Mouse (Mus musculus) thymus, postnatal 36 days (tissue): ENCODE measurements around the gene Amigo2.

Experiments used
- DNase-seq, 2 experiments: peaks; one replicate each; pipeline ENCODE4 v3.0.0; 2022; ENCODE audit warnings: mixed read lengths in 2 of 2

The Amigo2 gene

DNA sequence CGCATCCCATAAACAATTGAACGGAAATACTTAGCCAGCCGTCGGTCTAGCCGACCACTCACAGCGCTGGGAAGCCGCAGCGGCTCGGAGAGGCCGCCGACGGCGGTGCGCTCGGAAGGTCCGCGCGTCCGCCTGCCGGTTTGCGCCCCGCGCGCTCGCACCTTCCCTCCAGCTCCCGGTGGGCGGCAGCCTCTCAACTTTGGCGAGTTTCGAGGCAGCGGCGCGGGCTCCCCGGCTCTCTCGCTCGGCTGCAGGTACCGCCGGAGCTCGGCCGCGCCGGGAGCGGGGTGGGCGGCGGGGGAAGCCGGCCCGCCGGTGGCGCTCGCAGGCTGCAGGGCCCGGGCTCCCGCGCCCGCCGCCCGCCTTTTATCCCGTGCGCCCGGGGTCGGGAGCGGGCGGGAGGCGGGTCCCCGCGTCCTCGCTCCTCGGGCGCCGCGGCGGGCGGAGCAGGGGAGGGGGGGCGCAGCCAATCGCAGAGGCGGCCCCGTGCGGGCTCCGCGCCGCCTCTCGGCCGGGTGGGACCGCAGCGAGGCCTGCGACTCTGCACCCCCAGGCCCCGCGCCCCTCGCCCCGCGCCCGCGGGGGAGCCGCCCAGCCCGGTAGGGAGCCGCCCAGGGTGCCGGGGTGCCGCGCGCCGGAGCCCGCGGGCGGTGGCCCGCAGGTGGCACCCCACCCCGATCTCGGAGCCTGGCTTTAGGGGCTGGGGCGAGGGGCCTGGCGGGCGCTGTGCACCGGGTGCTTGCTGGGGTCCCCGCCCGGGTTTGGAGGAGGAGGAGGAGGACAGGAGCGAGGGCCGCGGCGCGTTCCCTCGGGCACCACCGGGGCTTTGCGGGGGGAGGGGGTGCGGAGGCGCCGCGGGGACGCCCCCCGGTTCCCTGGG lies at the start of gene Amigo2, which contains the start of gene Pced1b:
Gene Amigo2, minus strand, starts transcription at position 377 of the 880 bp plus-strand sequence.
Gene Pced1b, plus strand, starts transcription at position 197 of the 880 bp plus-strand sequence.
- DNase-seq: peak; percentile 63 to 70

DNA sequence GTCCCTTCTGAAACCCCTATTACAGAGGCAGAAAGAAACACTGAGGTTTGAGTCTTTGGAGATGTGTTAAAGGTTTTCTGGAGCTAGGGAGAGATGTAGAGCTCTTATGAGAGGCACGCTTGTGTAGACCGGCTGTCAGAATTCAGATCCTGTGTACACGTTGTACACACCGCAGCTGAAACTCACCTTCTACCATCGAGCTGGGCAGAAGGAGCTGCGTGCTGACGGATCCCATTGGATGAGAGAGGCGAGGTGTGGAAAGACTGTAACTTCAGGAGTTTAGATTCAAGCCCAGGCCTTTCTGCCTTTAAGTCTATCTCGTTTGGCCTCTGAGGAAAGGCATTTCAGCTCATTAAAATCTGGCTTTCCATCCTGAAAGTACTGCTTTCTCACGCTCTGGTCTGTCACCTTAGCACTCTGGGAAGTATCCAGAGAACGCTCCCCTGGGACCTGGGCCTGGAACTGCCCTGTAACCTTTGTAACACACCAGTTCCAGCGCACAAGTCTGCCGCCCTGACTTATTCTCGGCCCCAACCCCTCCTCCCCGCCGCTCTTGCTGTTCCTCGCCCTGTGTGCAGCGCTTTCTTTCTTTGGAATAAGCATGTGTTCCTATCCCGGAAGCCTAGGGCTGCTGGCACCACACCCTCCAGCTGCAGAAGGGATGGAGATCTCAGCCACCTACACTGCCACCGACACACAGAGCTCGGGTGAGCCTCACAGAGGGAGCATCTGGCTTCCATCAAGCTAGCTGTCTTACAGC lies 44.4 kb upstream of the Amigo2 start:
- no peak for DNase-seq

DNA sequence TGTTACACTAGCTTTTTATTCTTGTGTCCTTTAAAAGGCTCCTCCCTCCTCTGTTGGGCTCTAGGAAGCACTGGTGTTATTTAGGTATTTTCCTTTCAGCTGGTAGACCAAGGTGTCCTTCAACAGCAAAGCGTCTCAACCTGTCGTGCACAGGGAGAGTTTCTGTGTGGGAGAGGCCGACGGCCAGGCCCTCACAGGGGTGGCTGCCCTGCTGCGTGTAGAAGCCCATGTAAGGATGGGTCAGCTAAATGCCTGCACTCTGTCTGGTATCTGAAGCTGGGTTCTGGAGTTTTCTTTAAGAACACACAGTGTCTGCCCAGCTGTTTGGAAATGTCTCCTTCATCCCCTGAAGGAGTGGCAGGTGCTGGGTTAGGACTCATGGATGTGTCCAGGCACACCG lies 43.3 kb upstream of the Amigo2 start:
- no peak for DNase-seq

DNA sequence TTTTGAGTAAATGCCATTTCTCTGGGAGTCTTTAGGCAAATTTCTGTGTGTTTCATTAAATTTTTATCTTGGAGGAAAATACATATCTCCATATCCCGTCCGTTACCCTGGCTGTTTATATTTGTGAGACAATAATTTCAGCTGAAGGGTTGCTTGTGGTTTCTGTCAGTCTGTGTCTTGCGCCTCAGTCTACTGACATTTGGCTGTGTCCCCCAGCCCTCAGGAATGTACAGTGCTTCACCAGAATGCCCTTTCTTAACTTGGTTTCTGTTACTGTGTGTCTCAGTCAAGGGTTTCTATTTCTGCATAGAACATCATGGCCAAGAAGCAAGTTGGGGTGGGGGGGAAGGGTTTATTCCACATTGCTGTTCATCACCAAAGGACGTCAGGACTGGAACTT lies 42.1 kb upstream of the Amigo2 start:
- no peak for DNase-seq

DNA sequence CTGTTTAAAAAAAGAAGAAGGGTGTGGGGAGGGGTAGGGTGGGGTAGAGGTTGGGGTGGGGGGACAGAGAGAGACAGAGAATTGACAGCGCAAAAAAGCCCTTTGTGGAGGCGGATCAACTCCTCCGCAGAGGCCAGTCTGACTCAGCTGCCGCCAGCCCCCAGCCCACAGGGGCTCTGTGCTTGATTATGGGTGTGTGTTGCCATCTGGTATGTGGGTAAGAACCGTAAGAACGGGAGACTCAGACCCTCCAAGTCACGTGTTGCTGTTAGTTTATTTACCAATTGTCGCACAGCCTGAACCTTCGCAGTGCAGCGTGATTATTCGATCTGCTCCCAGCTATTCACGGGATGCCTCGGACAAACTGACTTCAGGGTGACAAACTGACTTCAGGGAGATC lies 41.6 kb upstream of the Amigo2 start:
- no peak for DNase-seq

DNA sequence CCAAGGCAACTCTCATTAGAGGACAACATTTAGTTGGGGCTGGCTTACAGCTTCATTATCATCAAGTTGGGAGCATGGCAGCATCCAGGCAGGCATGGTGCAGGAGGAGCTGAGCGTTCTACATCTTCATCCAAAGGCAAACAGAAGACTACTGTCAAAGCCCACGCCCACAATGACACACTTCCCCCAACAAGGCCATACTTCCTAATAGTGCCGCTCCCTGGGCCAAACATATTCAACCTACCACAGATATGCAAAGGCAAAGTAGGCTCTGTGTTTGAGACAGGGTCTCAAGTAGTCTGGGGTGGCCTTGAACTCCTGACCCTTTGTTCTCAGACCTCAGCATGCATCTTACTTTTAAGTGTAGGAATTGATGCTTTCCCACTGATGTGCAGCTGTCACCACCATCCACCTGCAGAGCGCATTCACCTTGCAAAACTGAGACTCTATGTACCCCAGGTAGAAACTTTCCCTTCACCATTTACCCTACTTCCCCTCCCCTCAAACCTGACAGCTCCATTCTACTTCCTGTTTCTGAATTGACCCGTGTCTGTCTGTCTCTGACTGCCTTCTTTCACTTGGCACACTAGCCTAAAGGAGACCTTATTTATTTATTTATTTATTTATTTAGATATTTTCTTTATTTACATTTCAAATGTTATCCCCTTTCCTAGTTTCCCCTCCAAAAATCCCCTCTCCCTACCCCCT lies 40.5 kb upstream of the Amigo2 start:
- no peak for DNase-seq

DNA sequence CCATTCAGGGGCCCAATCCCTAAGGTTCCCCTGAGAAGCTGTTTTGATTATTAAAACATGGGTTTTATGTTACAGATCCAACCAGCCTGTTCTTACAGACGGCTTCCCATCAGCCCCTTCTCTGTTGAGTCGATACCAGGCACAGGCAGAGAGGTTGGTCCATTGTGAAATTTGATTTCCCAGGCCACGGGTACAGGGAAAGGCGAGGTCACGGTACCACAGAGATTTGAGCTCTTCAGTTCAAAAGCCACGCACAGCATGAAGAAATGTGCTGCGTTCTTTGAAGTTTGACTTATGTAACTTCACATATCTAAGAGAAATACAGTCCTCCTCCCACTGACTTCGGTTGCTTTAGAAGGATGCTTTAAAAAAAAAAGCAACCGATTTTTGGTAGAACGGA lies 39.6 kb upstream of the Amigo2 start:
- no peak for DNase-seq

DNA sequence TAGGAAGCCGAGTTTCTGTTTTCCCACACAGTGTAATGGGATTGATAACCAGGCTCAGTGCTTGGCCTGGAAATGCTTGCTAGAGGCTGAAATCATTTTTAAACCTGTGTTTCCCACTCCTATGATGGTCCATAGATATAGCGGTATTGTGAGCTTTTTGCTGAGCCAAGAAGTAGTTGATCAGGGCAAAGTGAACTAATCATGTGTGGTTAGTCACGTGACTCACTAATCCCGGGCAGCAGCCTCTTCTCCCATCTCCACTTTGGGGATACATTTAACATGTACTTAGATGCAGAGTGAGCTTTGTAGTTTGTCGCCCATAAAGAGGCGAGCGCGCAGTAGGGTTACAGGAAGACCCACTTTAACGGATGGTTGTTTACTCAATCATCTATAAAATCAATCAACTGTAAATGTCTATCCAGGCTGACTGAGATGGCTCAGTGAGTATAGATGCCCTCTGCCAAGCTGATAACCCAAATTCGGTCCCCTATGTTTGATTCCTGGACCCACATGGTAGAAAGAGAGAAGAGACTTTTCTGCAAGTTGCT lies 38.7 kb upstream of the Amigo2 start:
- DNase-seq: no peak

DNA sequence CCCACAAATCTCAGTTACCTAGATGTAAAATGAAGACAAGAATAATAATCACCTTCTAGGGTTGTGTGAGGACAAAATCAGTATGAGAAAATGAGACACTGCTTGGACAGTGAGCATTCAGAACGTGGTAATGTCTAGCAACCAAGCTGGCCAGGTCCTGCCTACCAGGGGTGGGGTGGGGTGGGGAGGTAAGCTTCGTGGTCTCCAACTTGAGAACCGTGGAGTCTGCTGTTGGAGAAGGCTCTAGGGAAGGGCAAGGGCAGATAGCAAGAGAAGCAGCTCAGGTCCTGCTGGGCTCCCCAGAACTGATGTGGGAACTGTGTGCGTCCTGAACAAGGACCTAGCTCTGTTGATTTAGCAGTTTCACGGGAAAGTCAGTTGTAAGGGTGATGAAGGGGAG lies 37.1 kb upstream of the Amigo2 start:
- DNase-seq: no peak

DNA sequence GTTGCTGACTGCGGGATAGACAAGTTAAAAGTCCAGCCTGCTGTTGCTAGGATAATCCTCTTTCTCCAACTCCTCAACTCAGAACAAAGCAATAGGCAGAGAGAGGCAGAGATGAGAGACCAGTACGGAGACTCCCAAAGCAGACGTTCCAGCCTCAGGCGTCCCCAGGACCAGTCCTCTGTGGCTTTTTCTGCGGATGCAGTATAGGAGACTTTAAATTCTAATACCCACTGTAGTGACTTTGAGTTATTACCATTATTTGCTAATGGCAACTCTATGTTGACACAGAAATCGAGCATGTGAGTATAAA lies 35.4 kb upstream of the Amigo2 start:
- DNase-seq: no peak

DNA sequence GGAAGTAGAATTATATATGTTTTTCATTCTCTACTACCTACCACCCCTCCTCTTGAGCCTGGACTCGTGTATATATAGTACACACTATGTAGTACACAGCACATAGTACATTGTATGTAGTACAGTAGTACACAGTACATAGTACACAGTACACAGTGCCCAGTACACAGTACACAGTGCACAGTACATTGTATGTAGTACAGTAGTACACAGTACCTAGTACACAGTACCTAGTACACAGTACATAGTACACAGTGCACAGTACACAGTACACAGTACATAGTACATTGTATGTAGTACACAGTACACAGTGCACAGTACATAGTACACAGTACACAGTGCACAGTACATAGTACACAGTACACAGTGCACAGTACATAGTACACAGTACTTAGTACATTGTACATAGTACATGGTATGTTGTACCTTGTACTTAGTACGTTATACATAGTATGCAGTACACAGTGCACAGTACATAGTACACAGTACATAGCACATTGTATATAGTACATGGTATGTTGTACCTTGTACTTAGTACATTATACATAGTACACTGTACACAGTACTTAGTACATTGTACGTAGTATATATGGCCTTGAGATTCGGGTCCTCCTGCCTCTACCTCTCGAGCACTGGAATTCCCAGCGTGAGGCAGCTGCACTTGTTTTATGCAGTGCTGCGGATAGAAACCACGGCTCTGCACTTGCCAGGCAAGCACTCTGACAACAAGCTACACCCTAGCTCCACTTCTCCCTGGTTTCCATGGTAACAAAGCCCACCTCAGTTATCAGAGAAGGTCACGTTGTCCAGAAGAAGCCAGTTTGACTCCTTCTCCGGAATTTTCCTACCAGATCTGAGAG lies 34.9 kb upstream of the Amigo2 start:
- no peak for DNase-seq

DNA sequence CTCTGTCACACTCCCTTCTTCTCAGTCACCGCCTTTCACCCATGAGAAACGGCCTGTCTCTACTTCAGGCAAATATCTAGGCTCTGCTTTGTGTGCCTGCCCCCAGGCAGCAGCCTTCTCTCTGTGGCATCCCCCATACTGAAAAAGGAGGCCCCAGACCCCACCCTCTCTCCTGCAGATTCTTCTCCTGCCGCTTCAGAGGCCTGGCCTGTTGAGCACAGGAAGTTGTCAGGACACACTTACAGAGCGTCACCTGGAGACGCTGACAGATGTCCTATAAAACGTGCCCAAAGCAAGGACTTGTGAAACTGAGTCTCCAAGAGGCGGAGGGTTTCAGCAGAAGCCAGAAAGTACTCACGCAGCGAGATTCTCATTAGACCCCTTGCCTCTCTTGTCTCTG lies 33.7 kb upstream of the Amigo2 start:
- no peak for DNase-seq

DNA sequence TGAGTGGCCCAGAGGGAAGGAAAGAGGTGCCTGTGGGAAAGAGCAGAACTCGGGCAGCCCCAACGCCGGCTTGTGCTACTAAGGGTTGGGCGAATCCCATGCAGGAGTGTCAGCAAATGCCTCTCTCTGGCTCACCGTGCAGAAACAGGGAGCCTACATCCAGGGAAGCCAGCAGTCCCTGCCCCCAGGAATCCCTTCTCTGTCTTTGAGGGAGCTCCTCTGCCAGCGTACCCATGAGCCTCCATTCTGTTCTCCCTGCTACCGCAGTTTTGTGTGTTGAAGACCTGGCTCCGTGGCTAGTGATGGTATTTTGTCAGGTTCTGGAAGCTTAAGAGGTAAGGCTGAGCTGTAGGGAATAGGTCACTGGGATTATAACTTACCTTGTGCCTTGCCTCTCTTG lies 33.0 kb upstream of the Amigo2 start:
- DNase-seq: no peak

DNA sequence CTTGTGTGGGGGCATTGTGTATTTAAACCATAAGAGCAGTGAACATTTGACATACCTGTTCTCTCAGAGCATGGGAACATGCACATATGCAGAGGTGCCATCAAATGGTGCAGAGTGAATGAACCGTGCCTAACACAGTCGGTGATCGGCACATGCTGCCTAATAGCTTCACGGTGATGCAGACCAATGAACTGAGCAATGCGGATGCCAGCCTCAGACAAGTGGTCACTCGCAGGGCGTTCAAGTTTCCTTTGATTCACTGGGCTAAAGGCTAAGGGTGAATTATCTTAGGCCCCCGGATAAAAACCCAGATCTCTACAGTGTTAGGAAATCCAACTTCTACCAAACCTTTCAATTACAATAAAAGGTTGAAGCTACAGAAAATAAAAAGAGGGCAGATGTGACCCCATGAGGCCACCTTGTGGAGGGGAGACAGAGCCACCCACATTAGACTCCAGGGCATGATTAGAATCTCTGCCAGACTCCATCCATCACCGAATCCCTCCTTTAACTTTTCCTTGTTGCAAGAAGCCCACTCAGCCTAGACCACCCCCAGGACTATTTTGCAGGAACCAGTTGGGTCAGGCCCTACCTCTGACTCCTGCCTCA lies 31.4 kb upstream of the Amigo2 start:
- no peak for DNase-seq

DNA sequence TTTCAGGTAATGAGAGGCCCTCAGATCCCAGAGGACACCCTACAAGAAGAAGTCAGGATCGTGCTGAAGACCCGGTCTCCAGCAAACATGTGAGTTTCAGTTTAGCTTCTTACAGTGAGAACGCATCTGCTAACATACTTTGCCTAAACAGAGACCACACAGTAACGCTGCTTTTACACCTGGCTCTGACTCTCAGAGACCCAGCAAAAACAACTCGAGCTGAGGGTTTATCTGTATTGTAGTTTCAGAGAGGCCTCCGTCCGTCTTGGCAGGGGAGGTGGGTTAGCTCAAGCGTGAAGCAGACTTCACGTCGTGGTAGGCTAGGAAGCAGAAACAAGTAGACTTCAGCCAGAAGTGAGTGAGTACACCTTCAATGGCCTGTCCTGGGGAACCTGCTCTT lies 30.2 kb upstream of the Amigo2 start:
- DNase-seq: no peak

DNA sequence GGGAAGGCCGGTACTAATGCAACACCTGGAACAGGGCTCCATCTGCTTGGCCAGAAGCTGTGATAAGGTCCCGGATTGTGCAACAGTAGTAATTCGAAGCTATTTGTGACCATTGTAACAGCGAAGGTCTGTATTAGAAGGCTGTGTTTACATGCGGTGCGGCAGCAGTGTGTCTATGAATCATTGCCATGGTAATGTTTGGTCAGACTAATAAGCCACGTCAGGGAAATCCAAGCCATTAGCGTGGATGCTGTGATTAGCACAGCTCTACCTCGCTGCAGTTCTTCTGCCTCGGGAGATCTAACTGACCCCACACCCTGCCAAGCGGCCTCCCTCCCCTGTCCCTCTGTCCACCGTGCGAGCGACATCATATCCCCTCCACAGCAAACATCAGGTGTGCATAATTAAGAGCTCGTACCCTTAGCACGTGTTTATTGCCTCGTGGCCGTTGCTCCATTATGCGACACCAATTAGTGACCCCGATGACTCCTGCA lies 29.6 kb upstream of the Amigo2 start:
- DNase-seq: no peak

DNA sequence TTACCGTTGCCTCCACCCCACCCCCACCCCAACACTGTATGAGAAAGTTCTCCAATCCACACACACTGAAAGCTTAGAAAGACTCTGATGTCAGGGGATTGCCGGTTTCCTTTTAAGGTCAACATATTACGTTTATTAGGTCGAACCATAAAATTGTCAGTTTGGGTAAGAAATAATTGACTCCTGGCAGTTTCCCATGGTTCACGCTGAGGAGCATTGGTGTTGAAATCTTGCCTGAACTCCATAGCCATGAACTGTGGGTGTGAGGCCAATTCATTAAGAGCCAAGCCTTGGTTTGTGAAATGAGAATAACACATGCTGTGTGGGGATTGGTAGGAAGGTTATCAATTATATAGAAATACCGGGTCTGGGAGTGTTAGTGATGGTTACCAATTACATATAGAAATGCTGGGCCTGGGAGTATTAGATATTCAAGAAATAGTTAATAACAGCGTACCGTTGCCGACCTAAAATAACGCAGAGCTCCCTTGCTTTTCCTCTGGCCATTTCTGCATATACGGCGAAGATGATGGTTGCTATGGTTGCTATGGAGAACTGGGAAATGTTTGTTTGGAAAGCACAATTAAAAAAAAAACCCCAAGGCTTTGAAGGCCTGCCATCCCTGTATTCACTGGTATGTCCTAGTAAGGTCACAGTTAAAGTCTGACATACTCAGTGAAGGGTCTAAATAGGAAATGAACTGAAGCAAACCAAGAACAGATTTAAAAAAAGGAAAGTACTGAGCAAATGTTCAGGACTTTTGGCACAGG lies 28.7 kb upstream of the Amigo2 start:
- no peak for DNase-seq

DNA sequence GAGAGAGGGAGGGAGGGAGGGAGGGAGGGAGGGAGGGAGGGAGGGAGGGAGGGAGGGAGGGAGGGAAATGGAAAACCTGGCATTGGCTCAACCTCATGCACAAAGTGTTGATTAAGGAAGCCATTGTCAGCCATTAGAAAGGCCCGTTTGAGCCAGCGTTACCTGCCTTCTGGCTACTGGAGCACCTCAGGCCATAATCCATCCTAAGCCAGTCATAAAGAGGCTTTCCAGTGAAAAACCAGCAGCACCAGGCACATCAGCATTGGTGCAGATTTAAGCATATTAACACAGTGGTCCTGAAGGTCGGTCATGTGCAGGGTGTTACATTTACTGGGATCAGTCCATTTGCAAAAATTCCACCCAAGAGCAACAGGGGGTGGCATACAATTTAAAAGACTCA lies 25.7 kb upstream of the Amigo2 start:
- DNase-seq: no peak

DNA sequence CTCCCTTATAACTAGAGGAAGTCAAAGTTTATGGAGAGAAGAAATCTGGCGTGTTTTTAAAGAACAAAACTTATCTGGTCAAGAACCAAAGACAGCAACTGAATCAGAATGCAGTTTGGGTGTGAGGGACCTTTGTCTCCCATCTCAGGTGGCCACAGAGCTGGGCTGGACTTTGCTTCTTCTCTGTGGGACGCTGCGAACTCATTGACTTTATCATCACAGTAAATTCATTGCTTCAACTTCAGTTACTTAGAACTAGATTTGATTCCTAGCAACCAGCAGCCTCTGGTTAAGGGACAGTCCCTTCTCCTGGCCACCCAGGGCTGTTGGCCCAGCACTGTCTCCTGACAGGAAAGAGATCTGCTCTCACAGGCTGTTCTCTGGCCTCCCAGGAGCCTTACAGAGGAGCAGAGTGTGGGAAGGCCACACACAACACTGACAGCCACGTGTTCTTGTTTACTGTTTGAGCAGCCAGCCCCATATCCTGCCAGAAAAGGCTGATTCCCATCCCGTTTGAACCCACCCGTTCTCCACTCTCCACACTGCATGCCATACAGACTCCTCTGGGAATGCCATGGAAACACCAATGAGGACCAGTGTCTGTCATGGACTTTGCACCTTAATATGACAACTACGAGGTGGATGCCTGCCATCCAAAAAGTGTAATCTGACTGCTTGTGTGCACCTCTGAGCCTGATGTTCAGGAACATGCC lies 25.1 kb upstream of the Amigo2 start:
- no peak for DNase-seq

DNA sequence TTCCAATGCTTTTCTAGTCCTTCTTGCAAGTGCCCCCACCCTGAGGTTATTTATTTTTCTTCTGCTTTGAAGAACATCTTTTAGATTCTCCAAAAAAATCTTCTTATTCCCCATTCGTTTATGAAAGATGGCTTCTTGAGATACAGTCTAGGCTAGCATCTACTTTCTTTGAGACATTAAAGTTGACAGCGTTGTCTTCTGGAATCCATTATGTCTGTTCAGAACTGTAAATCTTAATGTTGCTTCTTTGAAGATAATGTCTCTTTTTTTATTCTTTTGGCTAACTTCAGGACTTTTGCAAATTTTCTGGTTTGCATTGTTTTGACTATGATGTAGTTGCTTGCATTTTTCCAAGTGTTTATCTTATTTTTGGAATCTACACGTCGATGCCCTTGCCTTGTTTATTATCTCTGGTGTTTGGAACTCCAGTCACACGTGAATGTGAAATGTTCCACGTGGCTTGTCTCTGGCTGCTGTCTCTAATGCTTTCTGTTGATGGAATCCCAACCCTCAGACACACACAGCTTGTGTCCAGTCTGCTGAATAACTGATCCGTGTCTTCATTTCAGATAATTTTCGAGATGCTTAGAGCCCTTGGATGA lies 20.1 kb upstream of the Amigo2 start:
- DNase-seq: no peak
